Mouse (Mus musculus) hindbrain, embryonic 16.5 days (tissue): ENCODE measurements at regions not wholly inside any gene's neighbourhood (a gene's known extent, or its start where the extent isn't known, plus 50 kb on each side); places are given as distances from the start of the nearest gene placed in this dataset.
A peak's percentile ranks its signal among the peaks of the same experiment; 100 is the strongest.
"Not testable (repeated sequence)": the region's sequence is repeated elsewhere in the genome, so short reads cannot be mapped to it uniquely, and the experiment has no call there.

Source experiments
- ATAC-seq: fragments of 200-750 bp; cut with Nextera tagmentation; 2 replicates; pipeline ENCODE4 v1.8.0; 2017; ENCODE audit warnings: moderate TSS enrichment, moderate library complexity
- H3K27ac ChIP-seq: fragments of 300-500 bp; sonication (generic); 2 replicates; pipeline ENCODE4 v1.5.1; 2014; ENCODE audit warnings: low read depth, mild to moderate bottlenecking, control low read depth, low read length, moderate library complexity
- H3K27me3 ChIP-seq: fragments of 300-500 bp; sonication (generic); replicated peaks from 2 replicates; pipeline ENCODE4 v1.6.1; 2014; ENCODE audit warnings: low read length; ENCODE audit not compliant: control insufficient read depth, insufficient read depth
- H3K36me3 ChIP-seq: fragments of 300-500 bp; sonication (generic); 2 replicates; pipeline ENCODE4 v1.6.1; 2014; ENCODE audit warnings: mild to moderate bottlenecking, low read length, moderate library complexity, mixed read lengths; ENCODE audit not compliant: control insufficient read depth, insufficient read depth
- H3K4me1 ChIP-seq: fragments of 300-500 bp; sonication (generic); 2 replicates; pipeline ENCODE4 v1.6.1; 2014; ENCODE audit warnings: low read depth, low read length; ENCODE audit not compliant: control insufficient read depth, insufficient read depth
- H3K4me2 ChIP-seq: fragments of 300-500 bp; sonication (generic); 2 replicates; pipeline ENCODE4 v1.6.1; 2014; ENCODE audit warnings: mild to moderate bottlenecking, low read length, control low read depth, moderate library complexity
- H3K4me3 ChIP-seq: fragments of 300-500 bp; sonication (generic); 2 replicates; pipeline ENCODE4 v1.5.1; 2014; ENCODE audit warnings: mild to moderate bottlenecking, low read length, control low read depth, moderate library complexity
- H3K9ac ChIP-seq: fragments of 300-500 bp; sonication (generic); 2 replicates; pipeline ENCODE4 v1.6.1; 2014; ENCODE audit warnings: low read depth, mild to moderate bottlenecking, control low read depth, low read length, moderate library complexity
- H3K9me3 ChIP-seq: fragments of 300-500 bp; sonication (generic); 2 replicates; pipeline ENCODE4 v1.6.1; 2014; ENCODE audit warnings: mild to moderate bottlenecking, low read length, moderate library complexity; ENCODE audit not compliant: control insufficient read depth
- WGBS: fragments of 180-500 bp; shearing (Covaris S2); extraction: QIAGEN DNeasy Blood & Tissue Kit; methylation state at CpG from one replicate; pipeline ENCODE4 v1.1.7; 2014; 5-methylcytosine and 5-hydroxymethylcytosine counted together

GRCm38 (mm10) chr16:76958597-76959392, 54.7 kb upstream of the Usp25 start:
- no peaks in the 10 kb centered on the region for H3K4me1 ChIP-seq
- WGBS, result 72% methylated on average over 7 of the region's 7 CpGs

GRCm38 (mm10) chr16:76957491-76957890, 56.0 kb upstream of the Usp25 start:
- Histone ChIP-seq H3K9ac (no peak overlapping the region), H3K4me1 (no peaks in the 10 kb centered on the region), H3K9me3 (no peaks in the 10 kb centered on the region), H3K36me3 (no peaks in the 10 kb centered on the region), H3K27ac (no peak overlapping the region), H3K27me3 (no peaks in the 10 kb centered on the region), H3K4me3 (no peak overlapping the region), H3K4me2 (no peak overlapping the region)
- WGBS, result 74% methylated on average over 3 of the region's 3 CpGs
- ATAC-seq, result no peak

More at GRCm38 (mm10) chr16:76958597-76959392, 54.7 kb upstream of the Usp25 start:
- Histone ChIP-seq H3K27ac (no peak overlapping the region), H3K4me3 (no peak overlapping the region), H3K9me3 (no peaks in the 10 kb centered on the region), H3K27me3 (no peaks in the 10 kb centered on the region), H3K4me2 (no peak overlapping the region), H3K9ac (no peak overlapping the region), H3K36me3 (no peaks in the 10 kb centered on the region)
- no peak for ATAC-seq

GRCm38 (mm10) chr16:76957090-76957489, 56.4 kb upstream of the Usp25 start:
- Histone ChIP-seq H3K9ac (no peak overlapping the region), H3K27me3 (no peaks in the 10 kb centered on the region), H3K4me1 (no peaks in the 10 kb centered on the region), H3K4me3 (no peak overlapping the region), H3K4me2 (no peak overlapping the region), H3K36me3 (no peaks in the 10 kb centered on the region), H3K9me3 (no peaks in the 10 kb centered on the region), H3K27ac (no peak overlapping the region)
- ATAC-seq, result no peak
- WGBS, result 79% methylated on average over 7 of the region's 7 CpGs

- H3K9ac ChIP-seq, result no peak overlapping the region
- no peaks in the 10 kb centered on the region for H3K9me3 ChIP-seq
- no peak for ATAC-seq
- no peak overlapping the region for H3K27ac ChIP-seq
- no peaks in the 10 kb centered on the region for H3K36me3 ChIP-seq
- no peaks in the 10 kb centered on the region for H3K4me1 ChIP-seq
- no peak overlapping the region for H3K4me3 ChIP-seq
- WGBS, result 62% methylated on average over 10 of the region's 10 CpGs
- H3K27me3 ChIP-seq, result no peaks in the 10 kb centered on the region
- no peak overlapping the region for H3K4me2 ChIP-seq
These were observed 62.5 kb upstream of the Usp25 start for GRCm38 (mm10) chr16:76950836-76951486.

- Histone ChIP-seq H3K9me3 (no peaks in the 10 kb centered on the region), H3K4me3 (no peak overlapping the region), H3K27ac (no peak overlapping the region), H3K27me3 (no peaks in the 10 kb centered on the region), H3K4me1 (no peaks in the 10 kb centered on the region), H3K36me3 (no peaks in the 10 kb centered on the region), H3K4me2 (no peak overlapping the region), H3K9ac (no peak overlapping the region)
- ATAC-seq, result no peak
- WGBS, result 57% methylated on average over 5 of the region's 5 CpGs
These were observed 66.5 kb upstream of the Usp25 start for GRCm38 (mm10) chr16:76947011-76947410.

- Histone ChIP-seq H3K9me3 (no peaks in the 10 kb centered on the region), H3K4me2 (no peak overlapping the region), H3K4me1 (no peaks in the 10 kb centered on the region), H3K4me3 (no peak overlapping the region), H3K9ac (no peak overlapping the region), H3K27ac (no peak overlapping the region), H3K36me3 (no peaks in the 10 kb centered on the region), H3K27me3 (no peaks in the 10 kb centered on the region)
- 67% methylated on average over 2 of the region's 2 CpGs for WGBS
- no peak for ATAC-seq
These were observed 75.4 kb upstream of the Usp25 start for GRCm38 (mm10) chr16:76938128-76938527.

GRCm38 (mm10) chr16:76927901-76928300, 85.6 kb upstream of the Usp25 start:
- H3K4me3 ChIP-seq, result no peak overlapping the region
- no peak overlapping the region for H3K27ac ChIP-seq
- ATAC-seq, result no peak
- H3K9ac ChIP-seq, result no peak overlapping the region
- no peaks in the 10 kb centered on the region for H3K27me3 ChIP-seq
- H3K4me2 ChIP-seq, result no peak overlapping the region
- 76% methylated on average over 6 of the region's 6 CpGs for WGBS
- H3K36me3 ChIP-seq, result no peaks in the 10 kb centered on the region
- no peaks in the 10 kb centered on the region for H3K9me3 ChIP-seq
- H3K4me1 ChIP-seq, result no peaks in the 10 kb centered on the region

- not testable (repeated sequence) for H3K4me2 ChIP-seq, H3K27ac ChIP-seq, H3K36me3 ChIP-seq, H3K27me3 ChIP-seq, H3K9ac ChIP-seq, H3K4me1 ChIP-seq, H3K4me3 ChIP-seq, H3K9me3 ChIP-seq, ATAC-seq
- WGBS, result 92% methylated on average over 11 of the region's 11 CpGs
These were observed 93.4 kb upstream of the Usp25 start for GRCm38 (mm10) chr16:76920137-76920536.

- Histone ChIP-seq H3K4me3 (no peak overlapping the region), H3K9me3 (no peaks in the 10 kb centered on the region), H3K36me3 (no peaks in the 10 kb centered on the region), H3K27me3 (no peaks in the 10 kb centered on the region), H3K4me2 (no peak overlapping the region), H3K4me1 (no peaks in the 10 kb centered on the region), H3K9ac (no peak overlapping the region), H3K27ac (no peak overlapping the region)
- WGBS, result 44% methylated on average over 2 of the region's 2 CpGs
- ATAC-seq, result peak; percentile 50; the same call in 1 of the 2 replicates
These were observed 94.9 kb upstream of the Usp25 start for GRCm38 (mm10) chr16:76918598-76918997.
